Mouse (Mus musculus) heart, embryonic 15.5 days (tissue): ENCODE results near the gene Immp2l. TPM values are rescaled to one million over a fixed set of nuclear protein-coding genes. Genes with fewer than 3 reads are reported as not detected.

Experiments
- ATAC-seq: fragments of 200-750 bp; cut with Nextera tagmentation; replicated peaks from 2 replicates; pipeline ENCODE4 v1.8.0; 2017; ENCODE audit warnings: low read depth, moderate TSS enrichment; ENCODE audit not compliant: insufficient number of reproducible peaks, insufficient read depth, low FRiP score
- H3K27ac ChIP-seq: fragments of 300-500 bp; sonication (generic); 2 replicates; pipeline ENCODE4 v1.5.1; 2015; ENCODE audit warnings: mild to moderate bottlenecking, inconsistent platforms
- H3K27me3 ChIP-seq: fragments of 300-500 bp; sonication (generic); 2 replicates; pipeline ENCODE4 v1.6.1; 2015; ENCODE audit warnings: inconsistent platforms
- H3K36me3 ChIP-seq: fragments of 300-500 bp; sonication (generic); 2 replicates; pipeline ENCODE4 v1.6.1; 2015; ENCODE audit warnings: mild to moderate bottlenecking, inconsistent platforms
- H3K4me1 ChIP-seq: fragments of 300-500 bp; sonication (generic); replicated peaks from 2 replicates; pipeline ENCODE4 v1.6.1; 2015; ENCODE audit warnings: inconsistent platforms
- H3K4me2 ChIP-seq: fragments of 300-500 bp; sonication (generic); 2 replicates; pipeline ENCODE4 v1.6.1; 2015; ENCODE audit warnings: inconsistent platforms, mild to moderate bottlenecking, moderate library complexity
- H3K4me3 ChIP-seq: fragments of 300-500 bp; sonication (generic); 2 replicates; pipeline ENCODE4 v1.5.1; 2015; ENCODE audit warnings: mild to moderate bottlenecking, inconsistent platforms
- H3K9ac ChIP-seq: fragments of 300-500 bp; sonication (generic); 2 replicates; pipeline ENCODE4 v1.6.1; 2015; ENCODE audit warnings: mild to moderate bottlenecking, inconsistent platforms
- H3K9me3 ChIP-seq: fragments of 300-500 bp; sonication (generic); replicated peaks from 2 replicates; pipeline ENCODE4 v1.6.1; 2016; ENCODE audit warnings: inconsistent platforms
- WGBS: fragments of 180-500 bp; shearing (Covaris S2); methylation state at CpG from one replicate; pipeline ENCODE4 v1.1.7; 2015; ENCODE audit warnings: mixed read lengths; 5-methylcytosine and 5-hydroxymethylcytosine counted together
- polyA plus RNA-seq: library from polyadenylated mRNA; unstranded; fragments of >200 nt; fragmentation: Nextera tagmentation; extraction: Ambion mirVana; gene quantifications from 2 replicates; pipeline ENCODE4 v1.2.1, GENCODE M21; 2015

The Immp2l gene
- polyA plus RNA-seq, 1 experiment from 2014 or later = 8.3 TPM

DNA sequence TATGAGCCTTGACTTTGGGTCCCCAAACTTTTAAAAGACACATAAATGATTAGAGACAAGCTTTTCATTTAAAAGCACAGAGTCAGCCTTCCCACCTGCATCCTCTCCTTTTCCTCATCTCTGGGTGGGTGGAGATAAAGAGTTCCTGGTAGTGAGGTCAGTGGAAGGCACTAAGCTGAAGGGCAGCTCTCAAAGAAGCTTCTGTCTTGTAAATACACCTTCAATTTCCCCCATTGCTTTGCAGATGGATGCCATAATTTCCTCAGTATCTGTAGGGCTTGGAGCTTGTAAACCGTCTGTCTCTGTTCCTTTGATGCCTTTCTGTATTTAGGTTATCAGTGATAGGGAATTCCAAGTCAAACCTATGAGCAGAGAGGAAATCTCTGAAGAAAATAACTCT, 362.8 kb downstream of the Immp2l start:
- H3K9me3 ChIP-seq = no peaks in the 10 kb centered on the region
- 65% methylated on average over 1 of the region's 1 CpGs for WGBS

DNA sequence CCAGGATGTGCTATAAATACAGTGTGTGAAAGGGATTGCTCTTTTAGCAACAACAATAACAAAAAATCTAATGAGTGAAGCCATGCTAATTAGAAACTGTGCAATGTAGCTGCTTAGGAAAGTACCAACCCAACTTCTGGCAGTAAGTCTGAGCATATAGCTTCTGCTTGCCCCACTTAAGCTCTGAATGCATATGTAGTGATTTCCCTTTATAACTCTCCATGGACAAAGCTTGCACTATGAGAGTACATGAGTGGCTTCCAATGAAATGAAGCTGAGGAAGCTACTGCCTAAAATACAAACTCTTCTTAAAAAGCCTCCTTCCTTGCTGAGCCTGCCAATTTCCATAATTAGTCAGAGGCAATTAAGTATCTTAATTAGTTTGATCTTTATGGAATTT, 370.3 kb downstream of the Immp2l start:
- Histone ChIP-seq H3K27ac (no peak overlapping the region), H3K9me3 (no peaks in the 10 kb centered on the region), H3K27me3 (no peaks in the 10 kb centered on the region), H3K4me1 (no peaks in the 10 kb centered on the region), H3K4me3 (no peak overlapping the region), H3K9ac (no peak overlapping the region), H3K36me3 (no peaks in the 10 kb centered on the region), H3K4me2 (no peak overlapping the region)
- no peak for ATAC-seq

More for the DNA sequence above, 362.8 kb downstream of the Immp2l start:
- Histone ChIP-seq H3K4me2 (no peak overlapping the region), H3K4me3 (no peak overlapping the region), H3K27me3 (no peaks in the 10 kb centered on the region), H3K9ac (no peak overlapping the region), H3K4me1 (no peaks in the 10 kb centered on the region), H3K27ac (no peak overlapping the region), H3K36me3 (no peaks in the 10 kb centered on the region)
- no peak for ATAC-seq

DNA sequence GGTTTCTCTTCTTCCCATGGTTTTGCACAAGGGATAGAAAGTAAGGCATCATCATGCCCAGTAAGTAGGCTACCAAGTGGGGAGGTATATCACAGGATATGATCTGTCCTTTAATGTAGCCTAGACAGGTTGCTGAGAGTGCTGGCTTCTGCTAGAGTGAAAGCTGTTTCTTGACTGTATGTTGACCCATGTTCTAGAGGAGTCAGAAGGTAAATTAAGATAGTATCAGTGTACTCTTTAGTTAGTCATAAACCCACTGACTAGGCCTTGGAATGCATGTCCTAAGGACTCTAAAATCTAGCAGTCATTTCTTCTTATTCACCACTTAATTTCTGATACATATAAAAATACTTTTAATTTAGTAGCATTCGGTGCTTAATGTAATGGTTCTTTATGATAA, 377.2 kb downstream of the Immp2l start:
- Histone ChIP-seq H3K36me3 (no peaks in the 10 kb centered on the region), H3K4me1 (no peaks in the 10 kb centered on the region), H3K4me2 (no peak overlapping the region), H3K9ac (no peak overlapping the region), H3K27me3 (no peaks in the 10 kb centered on the region), H3K27ac (no peak overlapping the region), H3K9me3 (no peaks in the 10 kb centered on the region), H3K4me3 (no peak overlapping the region)
- 88% methylated on average over 1 of the region's 1 CpGs for WGBS
- no peak for ATAC-seq

DNA sequence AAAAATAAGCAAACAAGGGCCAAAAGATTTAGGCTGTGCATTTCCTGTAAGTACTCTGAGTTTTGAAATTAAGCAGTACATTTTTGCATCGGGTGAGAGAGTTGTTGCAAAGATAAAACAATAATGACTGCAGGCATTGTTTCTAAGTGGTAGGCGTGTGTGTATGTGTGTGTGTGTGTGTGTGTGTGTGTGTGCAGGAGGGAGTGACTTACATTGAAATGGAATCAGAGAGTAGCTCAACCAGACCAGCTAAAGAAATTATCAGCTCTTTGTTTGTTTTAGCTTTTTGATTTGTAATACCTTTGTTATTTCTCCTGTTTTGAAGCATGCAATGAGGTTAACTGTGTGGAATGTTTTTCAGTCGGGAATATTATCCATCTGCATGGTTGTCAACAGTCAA, 378.0 kb downstream of the Immp2l start:
- H3K9ac ChIP-seq = no peak overlapping the region
- no peaks in the 10 kb centered on the region for H3K9me3 ChIP-seq
- H3K27me3 ChIP-seq = no peaks in the 10 kb centered on the region
- H3K36me3 ChIP-seq = no peaks in the 10 kb centered on the region
- H3K27ac ChIP-seq = no peak overlapping the region
- no peaks in the 10 kb centered on the region for H3K4me1 ChIP-seq
- WGBS = 37% methylated on average over 3 of the region's 3 CpGs
- no peak overlapping the region for H3K4me3 ChIP-seq
- no peak for ATAC-seq
- H3K4me2 ChIP-seq = no peak overlapping the region

DNA sequence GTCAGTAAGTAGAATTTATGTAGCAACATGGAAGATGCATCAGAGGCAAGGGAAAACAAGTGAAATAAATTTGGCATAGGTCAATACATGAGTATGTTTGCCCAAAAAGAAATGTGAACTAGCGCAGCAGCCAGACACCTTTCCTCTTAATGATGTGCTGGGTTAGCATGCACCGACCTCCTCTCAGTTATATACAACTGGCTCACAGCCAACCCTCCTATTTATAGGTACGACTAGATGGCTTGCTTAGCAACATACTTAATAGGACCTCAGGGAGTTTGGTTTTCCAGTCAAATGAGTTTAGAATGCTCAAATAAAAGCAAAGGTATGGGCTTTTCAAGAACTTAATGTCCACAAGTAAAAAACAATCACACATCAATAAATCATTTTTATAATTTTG, 385.5 kb downstream of the Immp2l start:
- Histone ChIP-seq H3K4me2 (no peak overlapping the region), H3K4me3 (no peak overlapping the region), H3K36me3 (no peaks in the 10 kb centered on the region), H3K9ac (no peak overlapping the region), H3K27me3 (no peaks in the 10 kb centered on the region), H3K27ac (no peak overlapping the region), H3K4me1 (peaks cover 5% of the 10 kb centered on the region; the same call in 1 of the 2 replicates), H3K9me3 (no peaks in the 10 kb centered on the region)
- ATAC-seq = no peak
- WGBS = 27% methylated on average over 3 of the region's 3 CpGs

DNA sequence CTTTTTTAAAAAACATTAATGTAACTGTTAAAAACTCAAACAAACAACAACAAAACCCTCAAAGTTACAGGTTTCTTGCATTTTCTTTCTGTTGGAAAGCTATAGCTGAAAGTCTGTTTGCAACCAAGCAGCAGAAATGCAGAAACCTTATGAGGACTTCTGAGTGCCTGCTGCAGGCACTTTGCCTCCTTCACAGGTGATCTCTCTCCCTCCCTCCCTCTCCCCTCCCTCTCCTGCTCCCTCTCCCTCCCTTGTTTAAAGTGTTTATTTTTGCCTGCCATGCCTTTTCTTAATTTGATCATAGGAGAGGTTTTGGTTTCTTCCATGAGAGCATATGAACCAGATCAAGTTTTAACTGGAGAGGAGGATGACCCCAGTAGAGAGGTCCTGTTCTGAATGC, 392.7 kb downstream of the Immp2l start:
- Histone ChIP-seq H3K4me1 (no peaks in the 10 kb centered on the region), H3K27me3 (no peaks in the 10 kb centered on the region), H3K9ac (no peak overlapping the region), H3K4me2 (no peak overlapping the region), H3K36me3 (no peaks in the 10 kb centered on the region), H3K27ac (no peak overlapping the region), H3K4me3 (no peak overlapping the region), H3K9me3 (no peaks in the 10 kb centered on the region)
- ATAC-seq = no peak

DNA sequence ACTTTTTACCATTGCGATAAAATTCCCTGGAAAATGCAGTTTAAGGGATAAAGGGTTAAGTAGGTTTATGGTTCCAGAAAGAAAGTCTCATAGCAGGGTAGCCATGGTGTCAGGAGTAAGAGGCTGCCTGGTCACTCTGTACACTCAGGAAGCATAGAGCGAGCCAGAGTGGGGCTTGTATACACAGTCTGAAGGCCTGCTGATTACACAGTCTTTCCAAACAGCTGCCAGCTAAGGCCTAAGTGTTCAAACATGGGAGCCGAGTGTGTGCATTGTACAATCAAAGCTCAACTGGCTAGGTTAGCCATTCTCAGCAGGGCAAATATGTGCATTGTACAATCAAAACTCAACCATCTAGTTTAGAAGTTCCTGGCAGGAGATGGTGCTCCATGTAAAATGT, 393.2 kb downstream of the Immp2l start:
- no peak overlapping the region for H3K4me3 ChIP-seq
- no peak overlapping the region for H3K27ac ChIP-seq
- H3K27me3 ChIP-seq = no peaks in the 10 kb centered on the region
- no peak overlapping the region for H3K4me2 ChIP-seq
- H3K4me1 ChIP-seq = no peaks in the 10 kb centered on the region
- H3K9ac ChIP-seq = no peak overlapping the region
- ATAC-seq = no peak
- no peaks in the 10 kb centered on the region for H3K36me3 ChIP-seq
- WGBS = 60% methylated on average over 3 of the region's 3 CpGs
- no peaks in the 10 kb centered on the region for H3K9me3 ChIP-seq

DNA sequence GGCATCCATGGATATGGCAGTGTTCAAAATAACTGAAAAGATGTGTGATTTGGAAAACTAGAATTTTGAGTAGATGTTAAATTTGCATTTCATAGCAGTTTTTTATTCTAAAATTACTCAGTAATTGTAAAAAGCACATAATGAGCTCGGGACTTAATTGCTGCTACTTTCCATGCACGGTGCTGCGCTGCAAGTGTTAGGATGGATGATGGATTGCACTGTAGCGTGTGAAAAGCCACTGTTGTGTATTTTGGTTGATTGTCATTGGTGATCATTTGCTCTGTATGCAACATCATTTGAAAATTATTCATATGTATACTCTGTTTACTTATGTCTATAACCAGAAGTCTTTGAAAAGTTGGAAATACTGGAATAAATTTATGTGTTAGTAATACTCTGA, 394.1 kb downstream of the Immp2l start:
- no peak overlapping the region for H3K4me3 ChIP-seq
- no peak overlapping the region for H3K27ac ChIP-seq
- H3K9ac ChIP-seq = no peak overlapping the region
- 84% methylated on average over 4 of the region's 4 CpGs for WGBS
- H3K4me1 ChIP-seq = no peaks in the 10 kb centered on the region
- no peak for ATAC-seq
- H3K27me3 ChIP-seq = no peaks in the 10 kb centered on the region
- H3K36me3 ChIP-seq = no peaks in the 10 kb centered on the region
- H3K9me3 ChIP-seq = no peaks in the 10 kb centered on the region
- no peak overlapping the region for H3K4me2 ChIP-seq

DNA sequence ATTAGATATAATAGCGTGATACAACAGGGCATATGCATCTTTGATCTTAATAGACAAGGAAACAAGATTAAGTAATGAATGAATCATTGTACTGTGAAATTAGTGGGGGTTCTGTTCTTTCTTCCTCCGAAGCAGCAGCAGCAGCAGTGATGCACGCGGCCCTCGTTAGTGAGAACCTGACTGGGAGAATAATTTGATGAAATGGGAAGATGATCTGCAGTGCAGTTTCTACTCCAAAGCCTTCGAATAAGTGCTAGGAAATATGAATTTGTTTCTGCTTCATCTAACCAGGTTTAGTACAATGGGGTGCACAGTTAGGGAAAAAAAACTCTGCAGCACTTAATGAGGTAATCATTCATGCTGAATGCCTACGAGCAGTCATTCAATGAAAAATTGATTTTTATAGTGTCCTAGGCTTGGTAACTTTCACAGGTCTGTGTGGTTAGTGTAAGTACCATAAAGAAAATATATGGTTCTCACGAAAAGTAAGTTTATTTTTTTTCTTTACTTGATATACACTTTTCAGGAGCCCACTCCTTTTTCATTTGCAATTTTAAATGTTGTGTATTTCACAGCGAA, 401.3 kb downstream of the Immp2l start:
- no peaks in the 10 kb centered on the region for H3K36me3 ChIP-seq
- no peaks in the 10 kb centered on the region for H3K27me3 ChIP-seq
- ATAC-seq = no peak
- H3K27ac ChIP-seq = no peak overlapping the region
- no peaks in the 10 kb centered on the region for H3K9me3 ChIP-seq
- no peak overlapping the region for H3K4me3 ChIP-seq
- 79% methylated on average over 9 of the region's 9 CpGs for WGBS
- no peak overlapping the region for H3K9ac ChIP-seq
- no peaks in the 10 kb centered on the region for H3K4me1 ChIP-seq
- no peak overlapping the region for H3K4me2 ChIP-seq

DNA sequence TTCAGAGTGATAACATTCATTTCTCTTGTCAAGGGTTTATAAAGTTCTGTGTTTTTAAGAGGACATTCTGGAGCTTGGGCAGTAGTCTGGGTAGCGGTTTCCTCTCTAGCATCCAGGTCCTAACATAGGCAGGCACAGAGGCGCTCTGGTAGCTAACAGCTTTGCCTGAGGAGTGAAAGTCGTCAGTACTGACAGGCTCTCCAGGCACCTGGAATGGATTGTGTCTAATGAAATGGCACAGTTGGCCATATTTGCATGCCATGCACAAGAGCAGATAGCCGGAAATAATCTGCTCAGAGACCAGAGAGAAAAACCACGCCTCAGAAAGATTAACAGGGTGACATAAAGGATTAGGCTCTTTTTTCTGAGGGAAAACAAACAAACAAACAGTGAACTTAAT, 403.6 kb downstream of the Immp2l start:
- Histone ChIP-seq H3K9ac (no peak overlapping the region), H3K4me3 (no peak overlapping the region), H3K9me3 (no peaks in the 10 kb centered on the region), H3K4me2 (no peak overlapping the region), H3K27ac (no peak overlapping the region), H3K4me1 (no peaks in the 10 kb centered on the region), H3K36me3 (no peaks in the 10 kb centered on the region), H3K27me3 (no peaks in the 10 kb centered on the region)
- 42% methylated on average over 5 of the region's 5 CpGs for WGBS
- ATAC-seq = no peak

DNA sequence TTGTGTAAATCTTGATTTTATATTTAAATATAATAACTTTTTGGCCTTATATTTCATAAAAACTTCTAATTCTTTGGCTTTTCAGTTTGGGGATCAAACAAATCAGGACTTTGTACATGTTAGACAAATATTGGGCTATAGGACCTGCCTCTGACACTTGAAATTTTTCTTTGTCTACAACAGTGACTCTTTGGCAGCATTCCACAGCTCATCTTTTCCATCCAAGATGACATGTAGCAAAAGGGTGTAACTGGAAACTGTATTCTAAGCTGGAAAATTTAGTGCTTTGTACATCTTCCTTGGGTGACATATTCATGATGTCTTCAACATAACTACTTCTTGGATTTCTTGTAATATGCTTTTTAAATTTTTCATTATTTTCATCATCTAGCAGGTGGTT, 404.9 kb downstream of the Immp2l start:
- Histone ChIP-seq H3K4me3 (no peak overlapping the region), H3K4me1 (no peaks in the 10 kb centered on the region), H3K27me3 (no peaks in the 10 kb centered on the region), H3K9ac (no peak overlapping the region), H3K36me3 (no peaks in the 10 kb centered on the region), H3K4me2 (no peak overlapping the region), H3K27ac (no peak overlapping the region), H3K9me3 (no peaks in the 10 kb centered on the region)
- no peak for ATAC-seq

DNA sequence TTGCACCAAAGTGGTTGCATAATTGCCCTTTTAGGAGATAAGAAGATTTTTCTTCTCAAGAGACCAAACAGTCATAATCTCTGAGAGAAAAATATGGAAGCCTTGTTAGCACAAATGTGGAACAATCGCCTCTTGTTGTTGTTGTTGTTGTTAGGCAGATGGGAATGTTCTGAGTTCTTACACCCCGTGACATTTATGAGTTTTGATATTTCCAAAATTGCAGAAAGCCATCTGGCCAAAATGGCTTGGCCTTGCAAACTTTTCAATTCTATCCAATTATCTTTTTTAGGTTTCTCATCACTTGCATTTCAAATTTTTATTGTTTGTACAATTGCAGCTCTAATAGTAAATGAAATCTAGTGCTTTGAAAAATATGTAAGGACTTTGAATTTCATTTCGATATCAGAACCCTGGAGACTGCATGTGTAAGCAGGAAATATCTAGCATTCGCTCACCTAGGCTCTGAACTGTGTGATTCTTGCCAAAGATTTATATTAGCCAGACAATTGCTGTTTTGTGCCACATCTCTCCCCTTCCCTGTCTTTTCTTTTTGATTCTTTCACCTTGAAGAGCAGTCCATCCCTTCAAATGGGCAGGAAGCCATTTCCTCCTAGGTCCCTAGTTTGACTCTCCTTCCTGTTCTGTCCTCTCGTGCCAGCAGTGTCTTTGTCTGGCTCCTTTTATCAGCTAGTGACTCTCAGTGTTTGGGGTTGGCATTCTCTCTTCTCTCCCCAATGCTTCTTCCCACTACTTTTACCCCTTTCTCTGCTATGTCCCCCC, 412.5 kb downstream of the Immp2l start:
- WGBS = 71% methylated on average over 5 of the region's 5 CpGs
- no peak for ATAC-seq
- Histone ChIP-seq H3K27ac (no peak overlapping the region), H3K9ac (no peak overlapping the region), H3K4me1 (peaks cover 5% of the 10 kb centered on the region; the same call in 1 of the 2 replicates), H3K9me3 (no peaks in the 10 kb centered on the region), H3K27me3 (no peaks in the 10 kb centered on the region), H3K4me2 (no peak overlapping the region), H3K36me3 (no peaks in the 10 kb centered on the region), H3K4me3 (no peak overlapping the region)
